Mouse (Mus musculus) erythroid progenitor cell, adult 5-6 weeks (primary cell): ENCODE data around the gene Gramd4. TPM values are rescaled to one million over a fixed set of nuclear protein-coding genes. Genes with fewer than 3 reads are reported as not detected.
"Not testable (repeated sequence)": the region's sequence is repeated elsewhere in the genome, so short reads cannot be mapped to it uniquely, and the experiment has no call there.

Source experiments
- ATAC-seq: replicated peaks from 2 replicates; pipeline ENCODE4 v1.8.0; 2016; ENCODE audit warnings: moderate number of reproducible peaks, mild to moderate bottlenecking, moderate TSS enrichment, inconsistent platforms; ENCODE audit not compliant: poor library complexity, low FRiP score, severe bottlenecking
- total RNA-seq, 2 experiments: library from RNA; stranded (forward) in 1 of 2; stranded (reverse) in 1 of 2; fragments of 150-400 nt in 1 of 2; fragments of 186-747, 209-891 nt in 1 of 2; gene quantifications; 2 replicates each; pipeline versions ENCODE4 v1.2.3 to v1.2.4; 2015 to 2017; ENCODE audit warnings: low replicate concordance in 2 of 2

Gene Gramd4
- total RNA-seq, 2 experiments from 2014 or later: 16.8 to 18.9 TPM

GRCm38 (mm10) chr15:86049510-86049909 is 8.0 kb upstream of the Gramd4 start:
- ATAC-seq: no peak

- ATAC-seq: peak; percentile 68
Observed at GRCm38 (mm10) chr15:86050170-86050743, 7.2 kb upstream of the Gramd4 start.

GRCm38 (mm10) chr15:86051152-86051551 is 6.3 kb upstream of the Gramd4 start:
- ATAC-seq: peak; percentile 74

- ATAC-seq: no peak
Observed at GRCm38 (mm10) chr15:86051878-86052478, 5.5 kb upstream of the Gramd4 start.

GRCm38 (mm10) chr15:86053890-86054536 is 3.5 kb upstream of the Gramd4 start:
- ATAC-seq: peak; percentile 63

GRCm38 (mm10) chr15:86054861-86055260 is 2.6 kb upstream of the Gramd4 start:
- not testable (repeated sequence) for ATAC-seq

GRCm38 (mm10) chr15:86056221-86056760 is 1.2 kb upstream of the Gramd4 start:
- no peak for ATAC-seq

GRCm38 (mm10) chr15:86057908-86058307 is 413 bp downstream of the Gramd4 start:
- no peak for ATAC-seq

- ATAC-seq: peak; percentile 50
Observed at GRCm38 (mm10) chr15:86058394-86058915, 960 bp downstream of the Gramd4 start.

GRCm38 (mm10) chr15:86058931-86059834 is 1.7 kb downstream of the Gramd4 start:
- peak; percentile 32 for ATAC-seq

- ATAC-seq: 0 out of 2 replicates have a peak, but pooled peaks have one; percentile 4
Observed at GRCm38 (mm10) chr15:86059835-86060380, 2.4 kb downstream of the Gramd4 start.

- no peak for ATAC-seq
Observed at GRCm38 (mm10) chr15:86060581-86060980, 3.1 kb downstream of the Gramd4 start.

- no peak for ATAC-seq
Observed at GRCm38 (mm10) chr15:86061221-86061620, 3.7 kb downstream of the Gramd4 start.

GRCm38 (mm10) chr15:86061848-86062481 is 4.5 kb downstream of the Gramd4 start:
- no peak for ATAC-seq

- peak; percentile 9; the same call in 1 of the 2 replicates for ATAC-seq
Observed at GRCm38 (mm10) chr15:86064191-86064849, 6.8 kb downstream of the Gramd4 start.

- peak; percentile 65 for ATAC-seq
Observed at GRCm38 (mm10) chr15:86064850-86065229, 7.3 kb downstream of the Gramd4 start.

- ATAC-seq: no peak
Observed at GRCm38 (mm10) chr15:86065367-86065766, 7.9 kb downstream of the Gramd4 start.

- no peak for ATAC-seq
Observed at GRCm38 (mm10) chr15:86066836-86067580, 9.5 kb downstream of the Gramd4 start.
